In the genomic region with DNA sequence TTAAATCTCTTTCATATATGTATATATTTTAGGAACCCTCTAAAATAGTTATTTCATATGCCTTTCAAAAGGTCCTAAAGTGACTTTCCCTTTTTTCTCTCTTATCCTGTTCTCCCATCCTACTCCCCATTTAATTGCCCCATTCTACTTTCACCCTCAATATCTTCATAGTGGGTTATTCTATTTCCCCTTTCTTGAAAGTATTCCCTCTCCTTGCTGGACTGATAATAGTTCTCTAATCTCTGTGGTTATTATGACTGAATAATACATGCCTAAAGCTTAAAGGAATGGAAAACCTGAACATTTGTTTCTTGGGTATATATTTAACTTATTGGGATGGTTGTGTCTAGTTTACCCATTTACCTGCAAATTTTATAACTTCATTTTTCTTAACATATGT, we compare ENCODE assay signal across 28 mouse cellular contexts. TPM values are rescaled to one million over a fixed set of nuclear protein-coding genes. Genes with fewer than 3 reads are reported as not detected.
"Had no signal": no experiment of that assay in that cellular context is flagged by ENCODE, and none has a peak within 500 bp of the region (broad histone marks: within the 10 kb centered on the region; RNA-seq: fewer than 3 reads in every experiment).

No protein-coding gene starts in this region.

- H3K4me1 ChIP-seq: limb, embryonic 10.5 days; limb, embryonic 12.5 days; limb, embryonic 13.5 days; limb, embryonic 15.5 days; liver, embryonic 12.5 days; liver, embryonic 13.5 days; liver, embryonic 15.5 days; lung, embryonic 15.5 days; megakaryocyte, embryonic 14.5 days; midbrain, embryonic 10.5 days; midbrain, embryonic 12.5 days; midbrain, embryonic 13.5 days; midbrain, embryonic 15.5 days; neural tube, embryonic 12.5 days had no signal

- H3K4me3 ChIP-seq: limb, embryonic 10.5 days; limb, embryonic 12.5 days; limb, embryonic 13.5 days; limb, embryonic 15.5 days; liver, embryonic 12.5 days; liver, embryonic 13.5 days; liver, embryonic 15.5 days; lung, embryonic 15.5 days; megakaryocyte, embryonic 14.5 days; midbrain, embryonic 10.5 days; midbrain, embryonic 12.5 days; midbrain, embryonic 13.5 days; midbrain, embryonic 15.5 days; myocyte; neural tube, embryonic 12.5 days had no signal

- H3K9me3 ChIP-seq: limb, embryonic 10.5 days; limb, embryonic 13.5 days; limb, embryonic 15.5 days; liver, embryonic 12.5 days; liver, embryonic 13.5 days; liver, embryonic 15.5 days; lung, embryonic 15.5 days; megakaryocyte, embryonic 14.5 days; midbrain, embryonic 10.5 days; midbrain, embryonic 12.5 days; midbrain, embryonic 13.5 days; midbrain, embryonic 15.5 days; neural tube, embryonic 12.5 days had no signal

- H3K27me3 ChIP-seq: limb, embryonic 12.5 days; limb, embryonic 13.5 days; limb, embryonic 15.5 days; liver, embryonic 12.5 days; liver, embryonic 13.5 days; liver, embryonic 15.5 days; lung, embryonic 15.5 days; megakaryocyte, embryonic 14.5 days; midbrain, embryonic 12.5 days; midbrain, embryonic 13.5 days; midbrain, embryonic 15.5 days; neural tube, embryonic 12.5 days had no signal

- DNase-seq: left cerebral cortex, postnatal 4 days; liver; liver, embryonic 13.5 days; liver, postnatal 0 days; lung, adult 18-20 months; lung, adult 2 months; lung, embryonic 14.5 days; lung, postnatal 10 days; lung, postnatal 14 days; lung, postnatal 36 days; lung, postnatal 4 days; midbrain, embryonic 14.5 days had no signal

- H3K9ac ChIP-seq: limb, embryonic 12.5 days; limb, embryonic 13.5 days; limb, embryonic 15.5 days; liver, embryonic 12.5 days; liver, embryonic 13.5 days; liver, embryonic 14.5 days; liver, embryonic 15.5 days; liver, postnatal 0 days; lung, embryonic 14.5 days; lung, embryonic 15.5 days; midbrain, embryonic 12.5 days; midbrain, embryonic 13.5 days; midbrain, embryonic 15.5 days; neural tube, embryonic 12.5 days had no signal

- H3K36me3 ChIP-seq: limb, embryonic 10.5 days; limb, embryonic 12.5 days; limb, embryonic 13.5 days; limb, embryonic 15.5 days; liver, embryonic 12.5 days; liver, embryonic 13.5 days; liver, embryonic 15.5 days; lung, embryonic 15.5 days; midbrain, embryonic 10.5 days; midbrain, embryonic 12.5 days; midbrain, embryonic 13.5 days; midbrain, embryonic 15.5 days; neural tube, embryonic 12.5 days had no signal

- H3K27ac ChIP-seq: limb, embryonic 10.5 days; limb, embryonic 12.5 days; limb, embryonic 13.5 days; limb, embryonic 15.5 days; liver, embryonic 12.5 days; liver, embryonic 13.5 days; liver, embryonic 14.5 days; liver, embryonic 15.5 days; lung, embryonic 15.5 days; macrophage; midbrain, embryonic 10.5 days; midbrain, embryonic 12.5 days; midbrain, embryonic 13.5 days; midbrain, embryonic 15.5 days; neural tube, embryonic 12.5 days had no signal

RNA-seq across cellular contexts. Expression of gene Klhl4, which starts 12.6 kb away (rescaled TPM):
- polyA plus RNA-seq: macrophage, myocyte had no signal
